Mouse (Mus musculus) megakaryocyte, adult 5-6 weeks (primary cell): ENCODE measurements around the gene 6030408B16Rik. TPM values are rescaled to one million over a fixed set of nuclear protein-coding genes. Genes with fewer than 3 reads are reported as not detected.
A peak's percentile ranks its signal among the peaks of the same experiment; 100 is the strongest.

Experiments used
- ATAC-seq: 2 replicates; pipeline ENCODE4 v1.8.0; 2016; ENCODE audit warnings: mild to moderate bottlenecking, inconsistent platforms; ENCODE audit not compliant: poor library complexity, severe bottlenecking
- total RNA-seq, 2 experiments: library from RNA; stranded (forward) in 1 of 2; stranded (reverse) in 1 of 2; fragments of 153-499, 151-499 nt in 1 of 2; fragments of 221-1000, 200-1000 nt in 1 of 2; gene quantifications; 2 replicates each; pipeline versions ENCODE4 v1.2.3 to v1.2.4; 2015 to 2017

The 6030408B16Rik gene
- total RNA-seq, 2 experiments from 2014 or later = not detected

DNA sequence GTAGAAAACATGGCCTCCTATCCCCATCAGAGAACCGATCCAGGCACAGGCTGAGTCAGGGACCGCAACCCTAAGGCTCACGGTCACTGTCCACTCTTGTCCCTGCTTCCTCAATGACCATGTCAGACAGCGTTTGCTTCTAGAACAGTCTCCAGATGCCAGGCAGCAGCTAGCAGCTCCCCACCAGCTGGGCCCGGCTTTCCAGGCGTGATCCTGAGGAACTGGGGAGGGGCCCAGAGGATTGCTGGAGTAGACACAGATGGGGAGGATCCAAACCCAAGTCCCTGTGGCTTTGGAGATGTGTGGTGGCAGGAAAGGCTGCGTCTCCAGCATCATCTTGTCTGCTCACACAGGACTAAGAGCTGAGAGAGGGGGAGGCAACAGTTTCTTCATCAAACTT is 2.1 kb downstream of the 6030408B16Rik start:
- ATAC-seq = no peak

DNA sequence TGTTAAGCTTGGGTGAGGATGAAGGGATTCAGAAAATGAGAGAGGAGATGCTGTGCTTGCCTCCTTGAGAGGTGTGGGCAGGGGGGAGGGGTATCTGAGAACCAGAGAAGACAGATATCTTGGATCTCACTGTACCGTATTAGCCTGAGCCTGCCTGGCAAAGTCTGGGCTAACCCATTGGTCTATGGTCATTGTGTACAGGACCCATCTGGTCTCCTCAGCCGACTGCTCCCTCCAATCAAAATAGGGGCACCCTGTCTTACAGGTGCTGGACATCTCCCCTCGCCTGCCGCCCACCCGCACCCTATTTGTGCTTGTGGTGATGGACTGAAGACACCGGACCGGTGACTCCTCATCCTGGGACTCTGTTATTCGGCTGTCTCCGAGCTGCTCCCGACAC is 2.6 kb downstream of the 6030408B16Rik start:
- no peak for ATAC-seq

DNA sequence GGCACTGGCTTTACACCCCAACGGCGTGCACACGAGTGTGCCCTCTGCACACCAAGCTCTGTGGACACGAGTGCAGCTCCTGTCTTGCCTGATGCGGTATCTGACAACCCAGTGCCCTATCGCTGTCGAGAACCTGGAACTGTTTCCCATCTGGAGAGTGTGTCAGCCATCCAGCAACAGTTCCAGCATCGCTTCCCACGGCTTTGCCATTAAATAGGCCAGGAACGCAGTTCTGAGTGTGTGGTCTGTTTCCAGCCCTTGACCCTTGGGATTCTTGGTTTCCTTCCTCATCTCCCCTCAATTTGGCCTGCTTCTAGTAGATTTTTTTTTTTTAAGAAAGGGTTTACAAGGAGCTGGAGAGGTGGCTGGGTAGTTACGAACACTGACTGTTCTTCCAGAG is 3.1 kb downstream of the 6030408B16Rik start:
- ATAC-seq = no peak

DNA sequence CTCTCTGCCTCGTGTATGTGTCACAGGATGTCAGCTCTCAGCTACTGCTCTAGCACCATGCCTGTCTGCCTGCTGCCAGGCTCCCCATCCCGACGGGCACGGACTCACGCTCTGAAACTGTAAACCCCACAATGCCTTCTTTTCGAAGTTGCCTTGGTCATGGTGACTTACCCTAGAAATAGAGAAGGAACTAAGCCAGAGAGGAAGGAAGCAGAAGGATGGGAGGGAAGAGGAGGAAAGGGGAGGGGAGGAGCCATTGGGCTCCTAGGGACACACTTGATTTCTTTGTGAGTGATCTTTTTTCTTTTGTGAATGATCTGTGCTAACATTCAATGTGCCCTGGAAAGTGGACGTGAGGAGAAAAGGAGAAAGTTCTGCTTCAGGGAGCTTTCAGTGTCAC is 5.0 kb downstream of the 6030408B16Rik start:
- ATAC-seq = peak; percentile 83

DNA sequence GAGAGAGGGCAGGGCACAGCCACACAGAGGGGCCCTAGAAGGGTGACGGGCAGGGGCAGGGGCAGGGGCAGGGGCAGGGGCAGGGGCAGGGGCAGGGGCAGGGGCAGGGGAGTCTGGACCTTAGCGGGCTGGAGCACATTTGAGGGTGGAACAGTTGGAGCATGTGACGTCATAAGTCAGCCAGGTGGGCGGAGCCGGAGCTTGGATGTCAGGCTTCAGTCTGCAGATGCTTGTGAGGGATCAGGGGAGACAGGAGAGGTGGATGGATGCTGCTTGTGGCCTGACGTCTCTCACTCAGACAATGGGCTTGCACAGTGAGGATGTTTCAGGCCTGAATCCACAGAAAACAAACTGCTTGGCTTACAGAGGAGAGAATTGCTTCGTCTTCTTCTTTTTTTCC is 5.5 kb downstream of the 6030408B16Rik start:
- peak; percentile 31 for ATAC-seq

DNA sequence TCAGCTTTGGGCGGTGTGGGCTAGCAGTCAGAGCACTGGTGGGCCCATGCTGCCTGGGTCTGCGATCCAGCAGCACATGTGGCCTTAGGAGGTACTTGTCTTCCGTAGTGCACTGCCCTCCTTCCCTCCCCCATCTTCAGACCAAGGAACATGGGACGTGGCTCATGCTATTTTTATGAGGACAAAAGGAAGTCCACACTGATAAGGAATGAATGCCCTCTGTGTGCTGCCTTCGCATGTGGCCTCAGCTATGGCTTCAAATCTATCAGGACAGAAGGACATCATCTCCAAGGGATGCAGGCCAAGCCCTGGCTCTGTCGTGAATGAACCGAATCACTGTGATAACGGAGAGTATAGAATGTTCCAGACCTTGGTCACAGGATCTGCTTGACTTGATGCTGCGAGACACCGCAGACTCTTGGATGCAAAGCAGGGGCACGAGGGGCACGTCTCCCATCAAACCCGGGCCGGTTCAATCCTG is 6.5 kb downstream of the 6030408B16Rik start:
- ATAC-seq = no peak

DNA sequence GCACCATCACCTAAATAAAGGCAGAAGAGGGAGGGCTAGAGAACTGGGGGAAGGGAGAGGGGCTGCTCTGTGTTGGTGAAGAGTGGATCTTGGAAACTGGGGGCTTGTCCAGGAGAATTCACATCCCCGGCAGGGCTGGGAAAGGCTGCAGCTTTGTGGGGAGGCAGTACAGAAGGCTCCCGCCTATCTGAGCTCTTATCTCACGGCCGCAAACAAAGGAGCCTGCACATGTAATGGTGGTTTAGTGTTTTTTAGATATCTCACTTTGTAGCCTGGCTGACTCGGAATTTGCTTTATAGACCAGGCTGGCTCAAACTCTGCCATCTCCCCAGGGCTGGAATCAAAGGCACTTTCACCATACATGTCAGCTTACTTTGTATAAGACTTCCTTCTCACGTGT is 7.1 kb downstream of the 6030408B16Rik start:
- ATAC-seq = no peak

DNA sequence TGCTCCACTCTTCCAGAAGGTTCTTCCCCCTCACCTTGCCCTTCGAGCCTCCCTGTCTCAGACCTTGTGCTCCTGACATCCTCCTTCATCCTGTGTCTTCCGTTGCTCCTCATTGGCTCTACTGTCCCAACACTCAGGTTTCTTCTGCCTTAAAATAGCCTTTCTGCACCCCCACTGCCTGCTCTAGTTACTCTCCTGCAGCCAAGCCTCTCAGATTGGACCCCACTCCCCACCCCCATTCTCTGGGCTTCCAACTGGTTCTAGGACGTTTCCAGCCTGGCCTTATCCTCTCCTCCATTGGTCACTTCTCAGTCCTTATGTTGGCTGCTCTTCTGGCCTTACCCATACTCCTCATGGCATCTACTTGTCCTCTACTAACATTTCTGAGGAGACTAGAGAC is 9.2 kb downstream of the 6030408B16Rik start:
- no peak for ATAC-seq

DNA sequence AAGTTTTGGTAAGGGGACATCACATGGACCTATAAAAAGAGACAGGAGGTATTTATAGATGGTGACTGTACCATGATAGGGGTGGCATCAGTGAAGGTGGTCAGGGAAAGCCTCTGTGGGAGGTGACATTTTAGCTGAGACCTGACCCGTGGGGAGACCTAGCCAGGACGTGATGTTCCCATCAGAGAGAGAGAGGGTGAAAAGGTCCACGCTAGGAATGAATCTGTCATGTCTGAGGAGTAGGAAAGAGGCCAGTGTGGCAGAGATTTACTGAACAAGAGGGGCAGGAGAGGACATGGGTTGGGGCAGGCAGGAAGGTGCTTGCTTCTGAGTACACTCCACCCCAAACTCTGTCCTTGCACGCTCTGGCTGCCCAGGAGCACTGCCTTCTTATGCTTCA is 10.8 kb downstream of the 6030408B16Rik start:
- no peak for ATAC-seq

DNA sequence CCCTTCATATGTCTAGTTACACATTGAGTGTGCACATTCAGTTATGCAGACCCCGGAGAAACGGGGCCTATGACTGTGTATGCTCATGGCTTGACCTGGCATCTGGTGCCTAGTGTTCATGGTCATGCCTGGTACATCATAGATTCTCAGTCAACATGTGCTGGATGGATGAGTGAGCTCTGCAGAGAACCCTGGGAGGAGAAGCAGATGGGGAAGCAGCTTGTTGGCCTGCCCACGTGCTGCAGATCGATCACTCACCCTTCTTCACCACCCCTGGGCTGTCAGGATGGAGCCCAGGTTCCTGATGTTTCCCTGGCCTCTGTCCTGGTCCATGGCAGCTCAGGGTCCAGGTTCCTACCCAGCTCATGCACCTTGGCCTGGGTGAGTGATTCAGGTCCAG is 13.4 kb downstream of the 6030408B16Rik start:
- ATAC-seq = no peak

DNA sequence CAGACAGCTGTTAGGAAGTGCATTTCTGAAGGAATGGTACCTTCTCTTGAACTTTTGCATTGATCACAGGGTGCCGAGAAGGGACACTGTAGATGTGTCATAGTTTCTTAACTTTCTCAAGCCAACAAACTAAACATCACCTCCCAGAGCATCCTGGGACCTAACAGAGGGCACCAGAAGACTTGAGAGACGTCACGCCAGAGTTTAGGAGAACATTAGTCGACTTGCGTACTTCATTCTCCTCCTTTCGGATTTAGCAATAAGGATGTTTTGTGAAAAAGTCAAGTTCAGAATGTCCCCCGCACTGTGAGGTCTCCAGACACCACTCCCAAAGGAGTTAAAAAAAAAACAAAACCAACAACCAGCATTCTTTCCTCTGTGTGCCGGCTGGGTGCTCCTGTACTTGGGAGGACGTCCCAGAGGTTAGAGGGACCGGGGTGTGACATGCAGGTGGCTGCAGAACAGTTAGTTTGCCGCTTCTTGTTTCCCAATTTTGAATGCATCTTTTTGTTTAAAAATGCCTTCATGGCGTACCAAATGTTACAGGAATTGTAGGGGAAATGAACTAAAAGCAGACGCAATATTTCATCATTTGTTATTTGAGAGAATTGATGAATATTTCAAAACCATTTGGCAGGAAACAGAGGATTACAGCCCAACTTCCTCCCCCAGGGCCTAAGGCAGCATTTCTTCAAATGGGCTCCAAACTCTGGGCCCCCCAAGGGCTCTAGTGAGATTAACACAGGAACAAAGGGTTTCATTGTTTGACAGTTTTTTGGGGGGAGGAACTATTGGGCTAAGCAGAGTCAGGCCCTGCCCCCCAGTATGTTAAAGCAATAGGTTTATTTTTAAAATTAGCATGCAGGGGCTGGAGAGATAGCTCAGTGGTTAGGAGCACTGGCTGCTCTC is 15.7 kb downstream of the 6030408B16Rik start:
- ATAC-seq = peak; percentile 79

DNA sequence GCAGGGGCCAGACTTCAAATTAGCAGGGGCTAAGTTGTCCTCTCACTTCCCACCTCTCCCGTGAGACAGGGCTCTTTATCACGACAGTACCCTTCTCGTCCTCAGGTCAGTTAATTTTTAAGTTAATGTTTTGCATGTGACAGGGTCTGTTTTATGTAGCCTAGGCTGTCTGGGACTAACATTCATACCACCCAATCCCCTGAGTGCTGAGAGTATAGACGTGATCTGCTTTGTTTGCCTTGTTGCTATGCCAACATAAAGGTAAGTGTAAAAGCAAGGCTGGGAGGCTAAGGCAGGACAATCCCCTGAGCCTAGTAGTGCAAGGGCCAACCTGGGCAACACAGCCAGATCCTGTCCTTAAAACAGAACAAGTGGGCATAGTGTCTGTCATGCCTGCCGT is 16.5 kb downstream of the 6030408B16Rik start:
- no peak for ATAC-seq

DNA sequence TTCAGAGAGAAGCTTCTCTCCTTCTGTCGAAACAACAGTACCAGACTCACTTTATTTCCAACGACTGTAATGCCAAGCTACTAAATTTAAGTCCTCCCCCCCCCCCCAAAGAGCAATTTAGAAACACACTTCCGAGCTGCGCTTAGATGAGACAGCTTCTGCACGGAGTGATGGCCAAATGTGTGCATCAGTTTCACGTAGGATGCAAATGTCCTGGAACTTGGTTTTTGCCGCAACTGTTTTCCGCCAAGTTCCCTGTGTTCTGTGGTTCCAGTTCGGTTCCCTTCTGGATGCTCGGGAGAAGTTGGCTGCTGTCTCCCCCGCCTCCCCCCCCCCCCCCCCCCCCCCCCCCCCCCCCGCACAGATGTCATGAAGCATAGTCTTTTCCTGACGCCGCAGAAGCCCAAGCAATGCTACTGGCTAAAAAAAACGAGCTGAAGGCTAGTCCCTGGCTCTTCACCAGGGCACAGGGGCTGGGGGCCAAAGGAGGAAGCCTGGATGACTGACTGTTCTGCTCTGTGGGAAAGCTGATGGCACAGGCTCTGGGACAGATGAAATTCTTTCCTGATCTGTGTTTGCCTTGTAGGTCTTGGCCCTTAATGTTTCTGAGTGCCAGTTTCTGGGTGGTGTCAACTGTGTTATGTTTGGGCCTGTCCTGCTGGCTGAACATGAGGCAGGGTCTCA is 18.2 kb downstream of the 6030408B16Rik start:
- ATAC-seq = no peak

DNA sequence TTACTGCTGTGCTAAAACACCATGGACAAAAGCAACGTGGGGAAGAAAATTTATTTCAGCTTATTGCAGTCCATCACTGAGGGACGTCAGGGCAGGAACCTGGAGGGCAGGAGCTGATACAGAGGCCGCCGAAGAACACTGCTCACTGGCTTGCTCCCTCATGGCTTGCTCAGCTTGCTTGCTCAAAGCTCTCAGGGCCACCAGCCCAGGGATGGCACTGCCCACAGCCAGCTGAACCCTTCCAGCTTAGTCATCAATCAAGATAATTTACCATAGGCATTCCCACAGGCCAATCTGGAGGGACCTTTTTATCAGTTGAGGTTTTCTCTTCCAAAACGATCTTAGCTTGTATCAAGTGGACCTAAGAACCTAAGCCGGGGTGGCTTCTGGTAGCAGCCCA is 19.0 kb downstream of the 6030408B16Rik start:
- no peak for ATAC-seq

DNA sequence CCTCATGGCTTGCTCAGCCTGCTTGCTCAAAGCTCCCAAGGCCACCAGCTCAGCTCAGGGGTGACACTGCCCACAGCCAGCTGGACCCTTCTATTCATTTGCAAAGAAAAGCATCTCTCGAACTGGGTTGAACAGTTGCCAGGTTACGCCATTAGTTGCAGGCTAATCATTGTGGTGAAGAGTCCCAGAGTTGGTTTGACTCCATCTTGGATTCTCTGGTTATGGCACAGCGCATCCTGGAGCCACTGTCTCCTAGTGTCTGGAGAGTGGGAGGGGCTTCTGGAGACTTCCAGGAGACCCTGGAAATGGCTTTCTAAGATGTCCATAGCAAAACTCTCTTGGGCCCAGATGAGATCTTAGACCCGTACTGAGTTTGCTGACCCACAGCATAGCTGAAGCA is 22.4 kb downstream of the 6030408B16Rik start:
- no peak for ATAC-seq

DNA sequence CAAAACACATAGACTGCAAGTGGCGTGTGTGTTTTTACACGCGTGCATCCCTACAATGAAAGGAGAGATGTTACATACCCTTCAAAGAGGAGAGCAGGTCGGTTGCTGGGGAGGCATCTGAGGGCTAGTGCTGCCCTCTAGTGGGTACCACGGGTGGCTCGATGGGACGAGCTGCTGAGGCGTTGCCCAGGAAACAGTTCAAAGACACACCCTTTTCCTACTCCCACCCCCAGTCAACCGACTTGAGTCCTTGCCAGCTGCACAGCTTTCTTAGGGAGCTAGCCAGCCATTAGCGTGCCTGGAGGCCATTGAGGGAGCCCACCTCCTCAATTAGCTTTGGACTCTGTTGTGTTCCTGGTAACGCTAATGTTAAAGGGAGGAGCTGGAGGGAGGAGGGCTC is 22.8 kb downstream of the 6030408B16Rik start:
- peak; percentile 83 for ATAC-seq

DNA sequence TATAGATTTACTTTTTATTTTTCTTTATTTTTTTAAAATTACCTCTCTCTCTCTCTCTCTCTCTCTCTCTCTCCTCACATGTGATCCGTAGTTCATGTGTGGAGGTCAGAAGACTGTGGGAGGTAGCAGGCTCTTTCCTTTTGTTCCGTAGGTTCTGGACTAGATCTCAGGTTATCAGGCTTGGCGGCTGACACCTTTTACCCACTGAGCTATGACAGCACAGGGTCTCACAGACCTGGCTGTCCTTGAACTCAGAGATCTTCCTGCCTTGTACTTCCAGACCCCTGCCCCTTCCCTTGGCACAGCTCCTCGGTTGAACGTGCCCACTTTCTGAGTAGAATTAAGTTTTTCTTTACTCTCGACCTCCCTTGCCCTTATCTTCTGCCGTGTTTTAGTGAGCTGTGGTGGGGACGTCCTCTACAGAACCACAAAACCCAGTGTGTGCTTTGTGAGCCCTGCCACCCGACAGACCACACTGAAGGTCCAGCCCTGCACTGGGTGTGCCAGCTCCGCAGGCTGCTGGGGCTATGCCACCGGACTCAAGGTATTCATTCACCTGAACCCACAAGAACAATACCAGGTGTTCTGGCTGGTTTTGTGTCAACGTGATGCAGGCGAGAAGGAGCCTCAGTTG is 23.4 kb downstream of the 6030408B16Rik start:
- no peak for ATAC-seq

DNA sequence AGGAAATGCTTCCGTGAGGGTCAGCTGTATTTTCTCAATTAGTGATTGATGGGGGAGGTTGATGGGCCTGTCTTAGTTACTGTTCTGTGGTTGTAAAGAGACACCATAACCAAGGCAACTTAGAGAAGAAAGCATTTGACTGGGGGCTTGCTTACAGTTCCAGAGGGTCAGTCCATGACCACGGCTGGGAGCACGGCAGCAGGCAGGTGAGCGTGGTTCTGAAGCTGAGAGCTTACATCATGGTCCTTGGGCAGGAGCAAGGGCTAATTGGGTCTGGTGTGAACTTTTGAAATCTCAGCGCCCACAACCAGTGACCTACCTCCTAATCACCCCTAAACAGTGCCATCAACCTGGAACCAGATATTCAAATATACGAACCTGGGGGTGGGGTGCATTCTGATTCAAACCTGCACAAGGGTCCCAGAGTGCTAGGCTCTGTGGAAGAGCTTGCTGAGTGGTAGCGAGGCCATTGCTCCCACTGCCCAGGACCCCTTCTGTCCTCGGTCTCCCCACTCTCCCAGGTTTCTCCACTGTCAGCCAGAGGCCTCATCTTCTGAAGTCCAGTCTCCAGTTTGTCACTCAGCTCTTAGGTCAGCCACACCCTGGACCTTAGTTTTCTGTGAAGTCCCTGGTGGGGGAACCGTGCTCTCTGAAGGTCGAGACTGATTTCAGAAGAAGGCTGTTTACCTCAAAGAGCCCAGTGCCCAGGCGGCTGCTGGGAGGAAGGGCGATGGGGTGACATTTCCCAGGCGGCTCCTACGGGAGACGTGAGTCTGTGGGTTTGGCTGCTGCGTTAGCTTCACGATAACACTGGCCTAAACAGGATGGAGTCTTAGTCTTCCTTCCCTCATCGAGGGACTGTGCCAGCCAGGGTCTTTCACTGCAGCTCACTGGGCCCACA is 24.2 kb downstream of the 6030408B16Rik start:
- no peak for ATAC-seq

DNA sequence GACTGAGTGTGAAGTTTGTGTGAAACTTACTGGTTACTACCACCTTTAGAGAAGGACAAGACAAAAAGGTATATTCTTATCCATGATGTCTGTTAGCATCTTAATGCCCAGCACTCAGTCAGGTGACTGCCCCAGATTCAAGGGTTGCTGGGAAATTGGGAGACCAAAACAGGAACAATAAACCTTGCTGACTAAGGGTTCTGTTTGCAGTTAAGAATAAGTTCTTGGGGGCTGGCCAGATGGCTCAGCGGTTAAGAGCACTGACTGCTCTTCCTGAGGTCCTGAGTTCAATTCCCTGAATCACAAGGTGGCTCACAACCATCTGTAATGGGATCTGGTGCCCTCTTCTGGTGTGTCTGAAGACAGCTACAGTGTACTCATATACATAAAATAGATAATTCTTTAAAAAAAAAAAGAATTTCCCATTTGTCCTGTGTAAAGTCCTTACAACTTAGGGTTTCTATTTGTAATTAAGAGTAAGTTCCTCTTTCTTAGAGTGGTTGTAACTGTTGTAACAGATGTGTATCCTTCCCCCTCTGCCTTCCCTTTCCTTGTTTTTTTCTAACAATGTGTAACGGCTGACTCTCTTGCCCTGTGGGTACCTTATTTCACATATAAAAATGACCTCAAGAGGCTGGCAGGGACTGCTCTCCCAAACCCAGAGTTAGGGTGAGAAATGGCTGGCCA is 24.9 kb downstream of the 6030408B16Rik start:
- peak; percentile 51 for ATAC-seq
